Mouse (Mus musculus) small intestine, adult 2 months (tissue): ENCODE measurements at regions not wholly inside any gene's neighbourhood (a gene's known extent, or its start where the extent isn't known, plus 50 kb on each side); places are given as distances from the start of the nearest gene placed in this dataset.

Source experiments
- H3K27ac ChIP-seq: fragments of 200-500 bp; 2 replicates; pipeline ENCODE4 v1.5.1; 2012; ENCODE audit warnings: low read depth, low read length, control low read depth, inconsistent platforms; ENCODE audit not compliant: insufficient read depth
- H3K27me3 ChIP-seq: fragments of 200-500 bp; 2 replicates; pipeline ENCODE4 v1.6.1; 2012; ENCODE audit warnings: mild to moderate bottlenecking, moderate library complexity, low read length, inconsistent platforms; ENCODE audit not compliant: control insufficient read depth, insufficient read depth
- H3K36me3 ChIP-seq: fragments of 200-500 bp; 2 replicates; pipeline ENCODE4 v1.6.1; 2012; ENCODE audit warnings: mild to moderate bottlenecking, low read length, control low read depth, inconsistent platforms; ENCODE audit not compliant: control insufficient read depth, insufficient read depth
- H3K4me1 ChIP-seq: fragments of 200-500 bp; 2 replicates; pipeline ENCODE4 v1.6.1; 2012; ENCODE audit warnings: low read length, inconsistent platforms, mixed read lengths; ENCODE audit not compliant: control insufficient read depth, insufficient read depth, insufficient read length
- H3K4me3 ChIP-seq: fragments of 200-500 bp; 2 replicates; pipeline ENCODE4 v1.5.1; 2012; ENCODE audit warnings: low read depth, mild to moderate bottlenecking, control low read depth, inconsistent platforms, low read length, moderate library complexity
- CTCF ChIP-seq: fragments of 200-500 bp; IDR thresholded peaks from 2 replicates; pipeline ENCODE4 v1.5.1; 2012; ENCODE audit warnings: low read depth, mild to moderate bottlenecking, control low read depth, inconsistent platforms, low read length, moderate library complexity, mixed read lengths; ENCODE audit not compliant: insufficient replicate concordance, insufficient read length; ENCODE audit errors: extremely low read depth
- POLR2A ChIP-seq: fragments of 200-500 bp; IDR thresholded peaks from 2 replicates; pipeline ENCODE4 v1.6.1; 2012; ENCODE audit warnings: low read depth, mild to moderate bottlenecking, control low read depth, inconsistent platforms, low read length, moderate library complexity
- WGBS: fragments of 180-500 bp; shearing (Covaris S2); methylation state at CpG from one replicate; pipeline ENCODE4 v1.1.7; 2018; 5-methylcytosine and 5-hydroxymethylcytosine counted together

DNA sequence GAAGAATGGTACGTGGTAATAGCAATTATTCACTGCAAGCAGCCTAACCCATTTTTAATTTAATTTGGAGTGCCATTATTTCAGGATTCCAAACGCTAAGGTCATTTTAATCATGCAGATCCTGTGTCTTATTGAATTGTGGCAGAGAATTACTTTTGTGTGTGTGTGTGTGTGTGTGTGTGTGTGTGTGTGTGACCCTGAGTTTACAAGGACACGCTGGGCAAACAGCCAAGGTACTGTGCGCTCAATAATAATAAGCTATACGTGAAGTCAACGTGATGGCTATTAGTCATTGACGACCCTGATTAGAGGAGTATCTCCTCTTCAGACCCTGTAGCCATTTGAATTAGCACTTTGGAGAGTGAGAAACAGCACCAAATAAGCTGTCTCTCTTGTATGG, 144.1 kb downstream of the Klf7 start:
- no peaks in the 10 kb centered on the region for H3K4me1 ChIP-seq
- WGBS, result 45% methylated on average over 7 of the region's 7 CpGs
- H3K4me3 ChIP-seq, result no peak overlapping the region
- H3K36me3 ChIP-seq, result no peaks in the 10 kb centered on the region
- TF ChIP-seq CTCF, result no peak
- no peak for TF ChIP-seq POLR2A
- H3K27me3 ChIP-seq, result no peaks in the 10 kb centered on the region
- no peak overlapping the region for H3K27ac ChIP-seq

DNA sequence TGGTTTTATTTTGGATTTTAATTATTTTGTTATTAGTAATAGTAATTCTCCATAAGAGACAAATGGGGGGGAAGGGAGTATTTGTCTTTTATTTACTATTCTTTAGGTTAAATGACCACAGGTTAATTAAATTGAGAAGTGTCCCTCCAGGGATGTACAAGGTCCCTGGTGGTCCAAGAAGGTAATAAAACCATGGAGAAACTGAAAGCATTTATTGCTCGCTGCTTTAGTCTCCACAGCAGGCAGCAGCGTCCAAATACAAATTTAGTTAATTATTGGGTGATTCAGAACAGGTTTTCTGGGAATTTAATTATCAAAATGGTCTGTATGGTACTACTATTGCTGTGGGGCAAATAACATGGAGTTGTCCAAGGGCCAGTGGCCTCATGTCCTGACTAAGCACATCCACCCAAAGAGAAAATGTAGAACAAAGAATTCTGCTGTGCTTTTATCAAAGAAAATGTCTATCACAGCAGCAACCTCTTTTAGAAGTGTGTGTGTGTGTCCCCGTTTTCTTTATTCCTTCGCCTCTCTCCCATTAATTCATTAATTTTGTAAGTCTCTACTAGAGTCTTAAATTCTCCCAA, 144.7 kb downstream of the Klf7 start:
- H3K36me3 ChIP-seq, result no peaks in the 10 kb centered on the region
- 64% methylated on average over 4 of the region's 4 CpGs for WGBS
- H3K27me3 ChIP-seq, result no peaks in the 10 kb centered on the region
- H3K4me1 ChIP-seq, result no peaks in the 10 kb centered on the region
- no peak overlapping the region for H3K4me3 ChIP-seq
- TF ChIP-seq POLR2A (no peak), CTCF (no peak)
- H3K27ac ChIP-seq, result no peak overlapping the region

DNA sequence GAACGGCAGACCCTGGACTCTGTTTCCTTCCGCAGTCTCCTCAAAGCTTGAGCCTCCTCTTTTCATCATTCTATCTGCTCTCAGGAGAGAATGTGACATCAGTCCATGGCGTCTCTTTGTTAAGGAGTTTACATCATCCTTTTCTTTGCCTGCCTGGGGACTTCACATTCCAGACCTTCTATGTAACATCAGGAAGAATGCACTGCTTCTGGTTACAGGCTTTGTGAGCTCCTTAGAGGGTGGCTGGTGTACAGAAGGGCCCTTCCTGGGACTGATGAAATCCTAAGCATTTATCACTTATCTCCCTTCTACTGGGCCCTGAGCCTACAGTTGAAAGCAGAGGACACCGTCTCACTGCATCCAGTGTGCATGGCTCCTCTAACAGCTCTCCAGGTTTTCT, 145.2 kb downstream of the Klf7 start:
- Histone ChIP-seq H3K4me1 (no peaks in the 10 kb centered on the region), H3K27ac (no peak overlapping the region), H3K36me3 (no peaks in the 10 kb centered on the region), H3K4me3 (no peak overlapping the region), H3K27me3 (no peaks in the 10 kb centered on the region)
- TF ChIP-seq POLR2A, result no peak
- no peak for TF ChIP-seq CTCF
- WGBS, result 81% methylated on average over 4 of the region's 4 CpGs

GRCm38 (mm10) chr1:63967849-63968248, 154.2 kb downstream of the Klf7 start:
- H3K4me3 ChIP-seq, result no peak overlapping the region
- H3K4me1 ChIP-seq, result no peaks in the 10 kb centered on the region
- no peaks in the 10 kb centered on the region for H3K27me3 ChIP-seq
- WGBS, result 92% methylated on average over 11 of the region's 11 CpGs
- no peak for TF ChIP-seq CTCF
- no peak for TF ChIP-seq POLR2A
- no peaks in the 10 kb centered on the region for H3K36me3 ChIP-seq
- no peak overlapping the region for H3K27ac ChIP-seq

- H3K27ac ChIP-seq, result no peak overlapping the region
- TF ChIP-seq POLR2A, result no peak
- no peak for TF ChIP-seq CTCF
- H3K4me1 ChIP-seq, result no peaks in the 10 kb centered on the region
These were observed 156.6 kb downstream of the Klf7 start for GRCm38 (mm10) chr1:63965446-63965845.

DNA sequence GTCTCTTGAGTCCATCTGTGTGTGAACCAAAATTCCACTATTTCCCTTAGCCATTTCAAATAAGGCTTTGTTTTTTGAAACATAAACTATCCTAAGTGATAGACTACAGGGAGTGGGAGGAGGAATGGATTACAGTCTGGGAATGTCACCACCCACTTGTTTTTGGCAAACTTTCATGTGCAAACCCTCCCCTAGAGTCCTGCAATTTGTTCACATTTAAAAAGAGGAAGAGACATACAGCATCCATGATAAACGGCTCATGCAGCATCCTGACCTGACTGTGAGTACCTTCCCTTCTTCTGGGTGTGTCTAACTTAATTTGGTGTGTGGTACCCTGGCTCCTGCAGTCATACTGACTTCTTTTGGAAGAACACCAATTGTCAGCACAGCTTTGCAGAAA, 157.6 kb downstream of the Klf7 start:
- TF ChIP-seq CTCF (no peak), POLR2A (no peak)
- no peak overlapping the region for H3K4me3 ChIP-seq
- 46% methylated on average over 1 of the region's 1 CpGs for WGBS

More at GRCm38 (mm10) chr1:63965446-63965845, 156.6 kb downstream of the Klf7 start:
- no peak overlapping the region for H3K4me3 ChIP-seq
- H3K27me3 ChIP-seq, result no peaks in the 10 kb centered on the region
- no peaks in the 10 kb centered on the region for H3K36me3 ChIP-seq

GRCm38 (mm10) chr1:63955701-63956355, 166.3 kb downstream of the Klf7 start:
- Histone ChIP-seq H3K36me3 (no peaks in the 10 kb centered on the region), H3K4me1 (no peaks in the 10 kb centered on the region), H3K27me3 (no peaks in the 10 kb centered on the region), H3K27ac (no peak overlapping the region), H3K4me3 (no peak overlapping the region)
- 87% methylated on average over 4 of the region's 4 CpGs for WGBS
- no peak for TF ChIP-seq POLR2A
- no peak for TF ChIP-seq CTCF

More for the DNA sequence above, 157.6 kb downstream of the Klf7 start:
- Histone ChIP-seq H3K27ac (no peak overlapping the region), H3K27me3 (no peaks in the 10 kb centered on the region), H3K36me3 (no peaks in the 10 kb centered on the region), H3K4me1 (no peaks in the 10 kb centered on the region)
